Mouse (Mus musculus) left cerebral cortex, adult 9 months (tissue): ENCODE results near the gene Zbtb40.

Experiments
- DNase-seq, 2 experiments: peaks; one replicate each; pipeline ENCODE4 v3.0.0; 2022; ENCODE audit warnings: low spot score in 2 of 2

Zbtb40 gene

GRCm38 (mm10) chr4:137033115-137033887 is 15.3 kb downstream of the Zbtb40 start:
- DNase-seq: no peak

- DNase-seq: no peak
These were observed 16.1 kb downstream of the Zbtb40 start for GRCm38 (mm10) chr4:137032456-137032855.

- DNase-seq: no peak
These were observed 17.3 kb downstream of the Zbtb40 start for GRCm38 (mm10) chr4:137031319-137031718.

- DNase-seq: no peak
These were observed 19.3 kb downstream of the Zbtb40 start for GRCm38 (mm10) chr4:137029348-137029747.

- no peak for DNase-seq
These were observed 21.6 kb downstream of the Zbtb40 start for GRCm38 (mm10) chr4:137027051-137027450.

GRCm38 (mm10) chr4:137025570-137025969 is 23.0 kb downstream of the Zbtb40 start:
- DNase-seq: no peak

GRCm38 (mm10) chr4:137025133-137025532 is 23.5 kb downstream of the Zbtb40 start:
- DNase-seq: no peak

- DNase-seq: no peak
These were observed 28.5 kb downstream of the Zbtb40 start for GRCm38 (mm10) chr4:137020065-137020464.

- DNase-seq: no peak
These were observed 32.7 kb downstream of the Zbtb40 start for GRCm38 (mm10) chr4:137015934-137016333.

- no peak for DNase-seq
These were observed 33.1 kb downstream of the Zbtb40 start for GRCm38 (mm10) chr4:137015476-137015856.

GRCm38 (mm10) chr4:137014654-137015475 is 33.7 kb downstream of the Zbtb40 start:
- no peak for DNase-seq

- no peak for DNase-seq
These were observed 34.5 kb downstream of the Zbtb40 start for GRCm38 (mm10) chr4:137014124-137014523.

- DNase-seq: no peak
These were observed 41.6 kb downstream of the Zbtb40 start for GRCm38 (mm10) chr4:137006966-137007365.

- no peak for DNase-seq
These were observed 46.8 kb downstream of the Zbtb40 start for GRCm38 (mm10) chr4:137001825-137002224.

- no peak for DNase-seq
These were observed 47.6 kb downstream of the Zbtb40 start for GRCm38 (mm10) chr4:137001020-137001419.

GRCm38 (mm10) chr4:136998371-136998770 is 50.2 kb downstream of the Zbtb40 start:
- DNase-seq: no peak

- DNase-seq: peak in 1 of 2 experiments; percentile 24
These were observed 50.8 kb downstream of the Zbtb40 start for GRCm38 (mm10) chr4:136997723-136998345.

- DNase-seq: no peak
These were observed 51.7 kb downstream of the Zbtb40 start for GRCm38 (mm10) chr4:136996933-136997332.

GRCm38 (mm10) chr4:136995361-136995760 is 53.2 kb downstream of the Zbtb40 start:
- DNase-seq: no peak

GRCm38 (mm10) chr4:136981993-136982695 is 66.5 kb downstream of the Zbtb40 start:
- no peak for DNase-seq

GRCm38 (mm10) chr4:136981347-136981746 is 67.3 kb downstream of the Zbtb40 start:
- DNase-seq: peak in 1 of 2 experiments; percentile 37

- no peak for DNase-seq
These were observed 67.7 kb downstream of the Zbtb40 start for GRCm38 (mm10) chr4:136980921-136981320.
